27 mouse cellular contexts compared by ENCODE assay signal in the genomic region with DNA sequence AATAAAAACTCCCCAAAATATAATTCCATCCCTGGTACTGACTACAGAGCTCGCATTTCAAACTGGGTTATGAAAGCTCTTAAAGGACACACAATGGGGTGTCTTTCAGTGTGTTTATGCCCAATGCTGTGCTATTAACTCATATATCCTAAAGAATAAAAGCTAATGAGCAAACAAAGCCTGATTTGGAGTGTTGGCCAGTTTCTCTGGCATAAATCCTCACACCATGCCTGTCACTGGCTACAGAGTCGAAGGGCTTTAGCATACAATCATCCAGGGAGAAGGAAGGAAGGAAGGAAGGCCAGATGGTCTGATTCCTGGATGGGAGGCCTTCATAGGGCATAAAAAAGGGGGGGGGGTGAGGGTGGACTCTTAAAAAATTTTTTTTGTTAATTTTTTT.
DNase-seq lines count a peak whose midpoint lies in the region; ATAC-seq and TF ChIP-seq lines count a peak whose summit lies in the region.
"Had no signal": no experiment of that assay in that cellular context is flagged by ENCODE, and none has a peak within 500 bp of the region (broad histone marks: within the 10 kb centered on the region; RNA-seq: fewer than 3 reads in every experiment).

No protein-coding gene starts in this region.

- H3K4me2 ChIP-seq in kidney, postnatal 0 days (ENCODE audit: low read length) = no peak overlapping the region
- H3K4me2 ChIP-seq in kidney, embryonic 14.5 days (replicated peaks; ENCODE audit: low read depth, low read length) = no peak overlapping the region
- H3K4me2 ChIP-seq in midbrain, embryonic 13.5 days (replicated peaks) = no peak overlapping the region
- H3K4me2 ChIP-seq: forebrain, embryonic 13.5 days; heart, embryonic 11.5 days; intestine, embryonic 15.5 days; liver, embryonic 15.5 days had no signal

- no peak overlapping the region for H3K9ac ChIP-seq in kidney, postnatal 0 days (ENCODE audit: low read depth, low read length)
- H3K9ac ChIP-seq in kidney, embryonic 14.5 days (ENCODE audit: low read depth, low read length) = no peak overlapping the region
- no peak overlapping the region for H3K9ac ChIP-seq in midbrain, embryonic 13.5 days (replicated peaks)
- H3K9ac ChIP-seq: forebrain, embryonic 13.5 days; intestine, embryonic 15.5 days; liver, embryonic 15.5 days had no signal

- H3K27ac ChIP-seq in kidney, postnatal 0 days = no peak overlapping the region
- no peak overlapping the region for H3K27ac ChIP-seq in kidney, embryonic 14.5 days (ENCODE audit: low read depth, low read length)
- H3K27ac ChIP-seq in midbrain, embryonic 13.5 days = no peak overlapping the region
- H3K27ac ChIP-seq: forebrain, embryonic 13.5 days; hindbrain, embryonic 10.5 days; intestine, embryonic 15.5 days; layer of hippocampus, adult 2 months; limb, embryonic 10.5 days; liver, embryonic 15.5 days; macrophage had no signal

- ATAC-seq in kidney, postnatal 0 days (replicated peaks; ENCODE audit: low FRiP score, low read depth) = no peak
- no peak for ATAC-seq in kidney, embryonic 14.5 days (ENCODE audit: low FRiP score, low TSS enrichment)
- no peak for ATAC-seq in midbrain, embryonic 13.5 days
- ATAC-seq: forebrain, embryonic 13.5 days; hindbrain, embryonic 16.5 days; intestine, embryonic 15.5 days; Patski had no signal

- no peaks in the 10 kb centered on the region for H3K36me3 ChIP-seq in kidney, postnatal 0 days (ENCODE audit: insufficient read depth, low read length)
- no peaks in the 10 kb centered on the region for H3K36me3 ChIP-seq in kidney, embryonic 14.5 days (ENCODE audit: control insufficient read depth, insufficient read depth, low read length)
- no peaks in the 10 kb centered on the region for H3K36me3 ChIP-seq in midbrain, embryonic 13.5 days
- H3K36me3 ChIP-seq: G1E; hindbrain, embryonic 10.5 days; intestine, embryonic 15.5 days; limb, embryonic 10.5 days; liver, embryonic 15.5 days had no signal

- WGBS in kidney, postnatal 0 days = 51% methylated on average over 2 of the region's 2 CpGs
- WGBS in kidney, embryonic 14.5 days = 66% methylated on average over 2 of the region's 2 CpGs
- 73% methylated on average over 2 of the region's 2 CpGs for WGBS in midbrain, embryonic 13.5 days

- no peak overlapping the region for H3K4me3 ChIP-seq in kidney, postnatal 0 days (replicated peaks; ENCODE audit: low read depth, low read length)
- no peak overlapping the region for H3K4me3 ChIP-seq in kidney, embryonic 14.5 days (ENCODE audit: low read length)
- H3K4me3 ChIP-seq in midbrain, embryonic 13.5 days (replicated peaks) = no peak overlapping the region
- H3K4me3 ChIP-seq: forebrain, embryonic 13.5 days; hindbrain, embryonic 10.5 days; intestine, embryonic 15.5 days; layer of hippocampus, adult 2 months; limb, embryonic 10.5 days; liver, embryonic 15.5 days had no signal

- peak; percentile 17 for DNase-seq in cerebellum, adult 11 months
- no peak for DNase-seq in cerebellum, postnatal 4 days (ENCODE audit: low spot score in 2 of 2)
- DNase-seq in kidney, postnatal 0 days (ENCODE audit: low spot score) = peak; percentile 48
- DNase-seq in cerebellum, adult 8-10 months = peak; percentile 23
- peak; percentile 34 to 35 for DNase-seq in cerebellum, postnatal 36 days
- DNase-seq: adrenal gland, adult 8-10 months; B cell, adult 2 months; kidney, postnatal 10 days; liver; right cerebral cortex, adult 18-20 months; right cerebral cortex, postnatal 4 days; thymus, adult 18-20 months; thymus, postnatal 36 days had no signal

- H3K27me3 ChIP-seq in kidney, postnatal 0 days (ENCODE audit: insufficient read depth, low read length) = no peaks in the 10 kb centered on the region
- no peaks in the 10 kb centered on the region for H3K27me3 ChIP-seq in kidney, embryonic 14.5 days (ENCODE audit: control insufficient read depth, insufficient read depth, low read length)
- no peaks in the 10 kb centered on the region for H3K27me3 ChIP-seq in midbrain, embryonic 13.5 days
- H3K27me3 ChIP-seq: CH12.LX; forebrain, embryonic 13.5 days; intestine, embryonic 15.5 days; liver, embryonic 15.5 days had no signal

- TF ChIP-seq CTCF in kidney, postnatal 0 days (IDR thresholded peaks at IDR 0.05; ENCODE audit: low read depth) = no peak

- H3K9me3 ChIP-seq in kidney, postnatal 0 days (replicated peaks; ENCODE audit: low read length) = no peaks in the 10 kb centered on the region
- H3K9me3 ChIP-seq in kidney, embryonic 14.5 days (ENCODE audit: control insufficient read depth, low read length) = no peaks in the 10 kb centered on the region
- H3K9me3 ChIP-seq in midbrain, embryonic 13.5 days = no peaks in the 10 kb centered on the region
- H3K9me3 ChIP-seq: forebrain, embryonic 13.5 days; G1E; hindbrain, embryonic 10.5 days; intestine, embryonic 15.5 days; limb, embryonic 10.5 days; liver, embryonic 15.5 days had no signal

- H3K4me1 ChIP-seq in kidney, postnatal 0 days (replicated peaks; ENCODE audit: insufficient read depth, low read length) = no peaks in the 10 kb centered on the region
- H3K4me1 ChIP-seq in kidney, embryonic 14.5 days (ENCODE audit: control insufficient read depth, insufficient read depth, low read length) = no peaks in the 10 kb centered on the region
- no peaks in the 10 kb centered on the region for H3K4me1 ChIP-seq in midbrain, embryonic 13.5 days (replicated peaks)
- H3K4me1 ChIP-seq: forebrain, embryonic 13.5 days; hindbrain, embryonic 10.5 days; intestine, embryonic 15.5 days; limb, embryonic 10.5 days; liver, embryonic 15.5 days had no signal

Comparison
In these comparisons a context has a peak if more than half of its experiments do, and no peak if none do; other contexts are left out.
1. DNase-seq: peak in cerebellum, adult 11 months (single experiment), kidney, postnatal 0 days (single experiment), cerebellum, adult 8-10 months (single experiment) and cerebellum, postnatal 36 days (2 of 2); none in cerebellum, postnatal 4 days (0 of 2).